Mouse (Mus musculus): ENCODE measurements around the gene Olfr1333. TPM values are rescaled to one million over a fixed set of nuclear protein-coding genes. Genes with fewer than 3 reads are reported as not detected.

The Olfr1333 gene
- polyA plus RNA-seq (2012; rRNA removed) (not detected in 2 replicates), polyA plus RNA-seq (2014; fragmentation: Nextera tagmentation; extraction: Ambion mirVana) (not detected in 2 replicates)

- WGBS: 80% methylated on average over 1 of the region's 1 CpGs
- ATAC-seq (ENCODE audit: low FRiP score, low read depth) (no peak), DNase-seq (ENCODE audit: low spot score) (no peak)
- no peak within 1 kb of the TSS for H3K27ac ChIP-seq (replicated peaks; ENCODE audit: low read depth, low read length)
- H3K4me3 ChIP-seq (replicated peaks; ENCODE audit: low read length): no peak within 1 kb of the TSS
- no peaks in the 10 kb centered on the region for H3K4me1 ChIP-seq (ENCODE audit: control insufficient read depth, insufficient read depth, low read length)
- no peaks in the 10 kb centered on the region for H3K36me3 ChIP-seq (ENCODE audit: control insufficient read depth, insufficient read depth, low read length)
- H3K9ac ChIP-seq (ENCODE audit: low read depth, low read length, severe bottlenecking): no peak within 1 kb of the TSS
- H3K4me2 ChIP-seq (replicated peaks; ENCODE audit: low read depth, low read length, severe bottlenecking): no peak within 1 kb of the TSS
- TF ChIP-seq POLR2A (IDR thresholded peaks at IDR 0.05; ENCODE audit: borderline replicate concordance, extremely low read depth, insufficient read depth, insufficient read length): no peak
- H3K9me3 ChIP-seq (ENCODE audit: control insufficient read depth, low read length): no peaks in the 10 kb centered on the region
- no peaks in the 10 kb centered on the region for H3K27me3 ChIP-seq (ENCODE audit: control insufficient read depth, insufficient read depth, low read length)
Observed at GRCm38 (mm10) chr4:118836179-118836578, at the start of gene Olfr1333. Gene Olfr1333, minus strand, starts transcription at chr4:118836279.

- no peak overlapping the region for H3K9ac ChIP-seq (ENCODE audit: low read depth, low read length, severe bottlenecking)
- no peaks in the 10 kb centered on the region for H3K4me1 ChIP-seq (ENCODE audit: control insufficient read depth, insufficient read depth, low read length)
- DNase-seq (ENCODE audit: low spot score) (no peak), ATAC-seq (ENCODE audit: low FRiP score, low read depth) (no peak)
- no peak overlapping the region for H3K4me2 ChIP-seq (replicated peaks; ENCODE audit: low read depth, low read length, severe bottlenecking)
- H3K36me3 ChIP-seq (ENCODE audit: control insufficient read depth, insufficient read depth, low read length): no peaks in the 10 kb centered on the region
- no peak for TF ChIP-seq POLR2A (IDR thresholded peaks at IDR 0.05; ENCODE audit: borderline replicate concordance, extremely low read depth, insufficient read depth, insufficient read length)
- H3K9me3 ChIP-seq (ENCODE audit: control insufficient read depth, low read length): no peaks in the 10 kb centered on the region
- no peak overlapping the region for H3K27ac ChIP-seq (replicated peaks; ENCODE audit: low read depth, low read length)
- no peak overlapping the region for H3K4me3 ChIP-seq (replicated peaks; ENCODE audit: low read length)
- H3K27me3 ChIP-seq (ENCODE audit: control insufficient read depth, insufficient read depth, low read length): no peaks in the 10 kb centered on the region
Observed at GRCm38 (mm10) chr4:118867566-118867965, 31.5 kb upstream of the Olfr1333 start.

GRCm38 (mm10) chr4:118864349-118864748, 28.3 kb upstream of the Olfr1333 start, which contains the start of gene Olfr1331:
Gene Olfr1331, plus strand, starts transcription at chr4:118864649.
- no peak for TF ChIP-seq POLR2A (IDR thresholded peaks at IDR 0.05; ENCODE audit: borderline replicate concordance, extremely low read depth, insufficient read depth, insufficient read length)

GRCm38 (mm10) chr4:118862704-118863103, 26.6 kb upstream of the Olfr1333 start:
- WGBS: 72% methylated on average over 4 of the region's 4 CpGs
- no peaks in the 10 kb centered on the region for H3K27me3 ChIP-seq (ENCODE audit: control insufficient read depth, insufficient read depth, low read length)
- peak; percentile 21 for DNase-seq (ENCODE audit: low spot score)

More at GRCm38 (mm10) chr4:118864349-118864748, 28.3 kb upstream of the Olfr1333 start, which contains the start of gene Olfr1331:
- Histone ChIP-seq H3K4me1 (ENCODE audit: control insufficient read depth, insufficient read depth, low read length) (no peaks in the 10 kb centered on the region), H3K9ac (ENCODE audit: low read depth, low read length, severe bottlenecking) (no peak within 1 kb of the TSS), H3K4me2 (replicated peaks; ENCODE audit: low read depth, low read length, severe bottlenecking) (no peak within 1 kb of the TSS), H3K4me3 (replicated peaks; ENCODE audit: low read length) (no peak within 1 kb of the TSS), H3K36me3 (ENCODE audit: control insufficient read depth, insufficient read depth, low read length) (no peaks in the 10 kb centered on the region), H3K9me3 (ENCODE audit: control insufficient read depth, low read length) (no peaks in the 10 kb centered on the region), H3K27me3 (ENCODE audit: control insufficient read depth, insufficient read depth, low read length) (no peaks in the 10 kb centered on the region), H3K27ac (replicated peaks; ENCODE audit: low read depth, low read length) (no peak within 1 kb of the TSS)
- WGBS: 100% methylated on average over 1 of the region's 1 CpGs
- DNase-seq (ENCODE audit: low spot score) (no peak), ATAC-seq (ENCODE audit: low FRiP score, low read depth) (no peak)

GRCm38 (mm10) chr4:118861791-118862190, 25.7 kb upstream of the Olfr1333 start:
- Histone ChIP-seq H3K4me3 (replicated peaks; ENCODE audit: low read length) (no peak overlapping the region), H3K4me1 (ENCODE audit: control insufficient read depth, insufficient read depth, low read length) (no peaks in the 10 kb centered on the region), H3K27ac (replicated peaks; ENCODE audit: low read depth, low read length) (no peak overlapping the region), H3K4me2 (replicated peaks; ENCODE audit: low read depth, low read length, severe bottlenecking) (no peak overlapping the region), H3K36me3 (ENCODE audit: control insufficient read depth, insufficient read depth, low read length) (no peaks in the 10 kb centered on the region), H3K27me3 (ENCODE audit: control insufficient read depth, insufficient read depth, low read length) (no peaks in the 10 kb centered on the region), H3K9ac (ENCODE audit: low read depth, low read length, severe bottlenecking) (no peak overlapping the region), H3K9me3 (ENCODE audit: control insufficient read depth, low read length) (no peaks in the 10 kb centered on the region)
- 86% methylated on average over 1 of the region's 1 CpGs for WGBS
- TF ChIP-seq POLR2A (IDR thresholded peaks at IDR 0.05; ENCODE audit: borderline replicate concordance, extremely low read depth, insufficient read depth, insufficient read length): no peak
- no peak for ATAC-seq (ENCODE audit: low FRiP score, low read depth)
- DNase-seq (ENCODE audit: low spot score): no peak

More at GRCm38 (mm10) chr4:118862704-118863103, 26.6 kb upstream of the Olfr1333 start:
- no peak overlapping the region for H3K27ac ChIP-seq (replicated peaks; ENCODE audit: low read depth, low read length)
- H3K9ac ChIP-seq (ENCODE audit: low read depth, low read length, severe bottlenecking): no peak overlapping the region
- no peak overlapping the region for H3K4me3 ChIP-seq (replicated peaks; ENCODE audit: low read length)
- no peaks in the 10 kb centered on the region for H3K4me1 ChIP-seq (ENCODE audit: control insufficient read depth, insufficient read depth, low read length)
- H3K4me2 ChIP-seq (replicated peaks; ENCODE audit: low read depth, low read length, severe bottlenecking): no peak overlapping the region
- H3K9me3 ChIP-seq (ENCODE audit: control insufficient read depth, low read length): no peaks in the 10 kb centered on the region
- no peak for ATAC-seq (ENCODE audit: low FRiP score, low read depth)
- TF ChIP-seq POLR2A (IDR thresholded peaks at IDR 0.05; ENCODE audit: borderline replicate concordance, extremely low read depth, insufficient read depth, insufficient read length): no peak
- no peaks in the 10 kb centered on the region for H3K36me3 ChIP-seq (ENCODE audit: control insufficient read depth, insufficient read depth, low read length)

All from limb, embryonic 14.5 days (tissue).